In genomic region chr1:171294298-171295062, GRCm38 (mm10) we compare ENCODE assay signal across 8 mouse cellular contexts. TPM values are rescaled to one million over a fixed set of nuclear protein-coding genes. Genes with fewer than 3 reads are reported as not detected.
DNase-seq lines count a peak whose midpoint lies in the region; ATAC-seq and TF ChIP-seq lines count a peak whose summit lies in the region.

TSS of gene Ufc1 (minus strand) at chr1:171295024.

- TF ChIP-seq EP300 in heart, adult 2 months (IDR thresholded peaks at IDR 0.05; ENCODE audit: insufficient read depth, low read depth, low read length): peak; percentile 76

- H3K9me3 ChIP-seq in embryonic facial prominence, embryonic 13.5 days: no peaks in the 10 kb centered on the region
- no peaks in the 10 kb centered on the region for H3K9me3 ChIP-seq in limb, embryonic 11.5 days (ENCODE audit: control insufficient read depth, low read length)
- H3K9me3 ChIP-seq in midbrain, embryonic 13.5 days: no peaks in the 10 kb centered on the region

- H3K4me2 ChIP-seq in embryonic facial prominence, embryonic 13.5 days: peak within 1 kb of the TSS; percentile 83
- peak within 1 kb of the TSS; percentile 64 for H3K4me2 ChIP-seq in limb, embryonic 11.5 days (ENCODE audit: low read depth, severe bottlenecking)
- H3K4me2 ChIP-seq in midbrain, embryonic 13.5 days (replicated peaks): peak within 1 kb of the TSS; percentile 82

- peak within 1 kb of the TSS; percentile 95 for H3K27ac ChIP-seq in embryonic facial prominence, embryonic 13.5 days
- H3K27ac ChIP-seq in heart, adult 2 months: peak within 1 kb of the TSS; percentile 97
- H3K27ac ChIP-seq in kidney, adult 2 months (ENCODE audit: insufficient read depth, low read depth, low read length): peak within 1 kb of the TSS; percentile 97
- peak within 1 kb of the TSS; percentile 86 for H3K27ac ChIP-seq in limb, embryonic 11.5 days (replicated peaks; ENCODE audit: low read depth, low read length)
- H3K27ac ChIP-seq in midbrain, embryonic 13.5 days: peak within 1 kb of the TSS; percentile 89
- H3K27ac ChIP-seq in small intestine, adult 2 months (ENCODE audit: insufficient read depth, low read depth, low read length): peak within 1 kb of the TSS; percentile 94

- H3K4me1 ChIP-seq in embryonic facial prominence, embryonic 13.5 days: peaks cover 7% of the 10 kb centered on the region
- peaks cover 2% of the 10 kb centered on the region for H3K4me1 ChIP-seq in heart, adult 2 months (ENCODE audit: control insufficient read depth, insufficient read depth, low read length)
- no peaks in the 10 kb centered on the region; the same call in 1 of the 2 replicates for H3K4me1 ChIP-seq in kidney, adult 2 months (ENCODE audit: control insufficient read depth, insufficient read depth, low read length)
- H3K4me1 ChIP-seq in limb, embryonic 11.5 days (ENCODE audit: control insufficient read depth, insufficient read depth, low read length): peaks cover 4% of the 10 kb centered on the region; the same call in 1 of the 2 replicates
- H3K4me1 ChIP-seq in midbrain, embryonic 13.5 days (replicated peaks): peaks cover 10% of the 10 kb centered on the region
- H3K4me1 ChIP-seq in small intestine, adult 2 months (ENCODE audit: control insufficient read depth, insufficient read depth, insufficient read length, low read length): peaks cover 8% of the 10 kb centered on the region; the same call in 1 of the 2 replicates

- TF ChIP-seq CTCF in heart, adult 2 months (IDR thresholded peaks at IDR 0.05): peak; percentile 64
- no peak; the same call in 1 of the 2 replicates for TF ChIP-seq CTCF in kidney, adult 2 months (conservative IDR thresholded peaks at IDR 0.05; ENCODE audit: insufficient read depth, insufficient read length, low read depth, low read length)
- no peak for TF ChIP-seq CTCF in small intestine, adult 2 months (IDR thresholded peaks at IDR 0.05; ENCODE audit: extremely low read depth, insufficient read length, insufficient replicate concordance, low read depth, low read length)

- WGBS in embryonic facial prominence, embryonic 13.5 days: under 1% methylated on average over 42 of the region's 42 CpGs
- WGBS in heart, adult 2 months: under 1% methylated on average over 42 of the region's 42 CpGs
- under 1% methylated on average over 42 of the region's 42 CpGs for WGBS in kidney, adult 2 months
- WGBS in limb, embryonic 11.5 days: under 1% methylated on average over 42 of the region's 42 CpGs
- under 1% methylated on average over 42 of the region's 42 CpGs for WGBS in midbrain, embryonic 13.5 days
- under 1% methylated on average over 42 of the region's 42 CpGs for WGBS in small intestine, adult 2 months

- peak; percentile 96 for DNase-seq in 3T3-L1 (ENCODE audit: low read depth, low spot score)
- peak; percentile 74 for DNase-seq in adrenal gland, postnatal 25 days
- peak; percentile 89 to 90 for DNase-seq in heart, adult 2 months
- peak; percentile 93 for DNase-seq in kidney, adult 2 months
- DNase-seq in limb, embryonic 11.5 days (ENCODE audit: low spot score): peak; percentile 86

- 0 out of 2 replicates have a peak, but pooled peaks cover 3% of the 10 kb centered on the region for H3K79me2 ChIP-seq in heart, adult 2 months (replicated peaks; ENCODE audit: control insufficient read depth, insufficient read depth, low read length)

- intact Hi-C loops in heart, adult 2 months (cut with DNase I): loop anchor here (2.0 kb wide), 1 partner anchor 34 kb away; the partner anchor contains the start of gene Dedd

- H3K36me3 ChIP-seq in embryonic facial prominence, embryonic 13.5 days: peaks cover 6% of the 10 kb centered on the region
- H3K36me3 ChIP-seq in heart, adult 2 months (ENCODE audit: control insufficient read depth, insufficient read depth, low read length): peaks cover 6% of the 10 kb centered on the region; the same call in 1 of the 2 replicates
- H3K36me3 ChIP-seq in kidney, adult 2 months (ENCODE audit: control insufficient read depth, insufficient read depth, low read length): no peaks in the 10 kb centered on the region
- H3K36me3 ChIP-seq in limb, embryonic 11.5 days (ENCODE audit: control insufficient read depth, insufficient read depth, low read length): peaks cover 6% of the 10 kb centered on the region; the same call in 1 of the 2 replicates
- H3K36me3 ChIP-seq in midbrain, embryonic 13.5 days: peaks cover 6% of the 10 kb centered on the region
- peaks cover 5% of the 10 kb centered on the region for H3K36me3 ChIP-seq in small intestine, adult 2 months (ENCODE audit: control insufficient read depth, insufficient read depth, low read length)

- H3K27me3 ChIP-seq in embryonic facial prominence, embryonic 13.5 days: peaks cover 28% of the 10 kb centered on the region
- H3K27me3 ChIP-seq in heart, adult 2 months (ENCODE audit: control insufficient read depth, insufficient read depth, low read length): no peaks in the 10 kb centered on the region
- H3K27me3 ChIP-seq in kidney, adult 2 months (replicated peaks; ENCODE audit: control insufficient read depth, insufficient read depth, low read length): no peaks in the 10 kb centered on the region
- H3K27me3 ChIP-seq in limb, embryonic 11.5 days (ENCODE audit: control insufficient read depth, insufficient read depth, low read length): no peaks in the 10 kb centered on the region
- peaks cover 25% of the 10 kb centered on the region for H3K27me3 ChIP-seq in midbrain, embryonic 13.5 days
- H3K27me3 ChIP-seq in small intestine, adult 2 months (ENCODE audit: control insufficient read depth, insufficient read depth, low read length): no peaks in the 10 kb centered on the region

- ATAC-seq in embryonic facial prominence, embryonic 13.5 days (ENCODE audit: insufficient number of reproducible peaks, insufficient read depth, low FRiP score, low TSS enrichment, low read depth): peak; percentile 61; the same call in 1 of the 2 replicates
- ATAC-seq in limb, embryonic 11.5 days (ENCODE audit: insufficient number of reproducible peaks, low FRiP score, low TSS enrichment, low read depth): peak; percentile 78
- ATAC-seq in midbrain, embryonic 13.5 days: peak; percentile 86

- H3K4me3 ChIP-seq in embryonic facial prominence, embryonic 13.5 days: peak within 1 kb of the TSS; percentile 74
- H3K4me3 ChIP-seq in heart, adult 2 months: peak within 1 kb of the TSS; percentile 81
- H3K4me3 ChIP-seq in kidney, adult 2 months (ENCODE audit: insufficient read depth, low read depth, low read length): peak within 1 kb of the TSS; percentile 89
- H3K4me3 ChIP-seq in limb, embryonic 11.5 days (ENCODE audit: low read depth, low read length): peak within 1 kb of the TSS; percentile 59
- H3K4me3 ChIP-seq in midbrain, embryonic 13.5 days (replicated peaks): peak within 1 kb of the TSS; percentile 71
- H3K4me3 ChIP-seq in small intestine, adult 2 months (ENCODE audit: low read depth, low read length): peak within 1 kb of the TSS; percentile 76

- H3K9ac ChIP-seq in embryonic facial prominence, embryonic 13.5 days: peak within 1 kb of the TSS; percentile 83
- peak within 1 kb of the TSS; percentile 79 for H3K9ac ChIP-seq in heart, adult 2 months (ENCODE audit: low read depth, low read length)
- peak within 1 kb of the TSS; percentile 84 for H3K9ac ChIP-seq in limb, embryonic 11.5 days (ENCODE audit: low read length)
- peak within 1 kb of the TSS; percentile 77 for H3K9ac ChIP-seq in midbrain, embryonic 13.5 days (replicated peaks)

- TF ChIP-seq POLR2A in heart, adult 2 months (IDR thresholded peaks at IDR 0.05; ENCODE audit: insufficient read depth, low read depth, low read length): peak; percentile 60
- no peak for TF ChIP-seq POLR2A in kidney, adult 2 months (IDR thresholded peaks at IDR 0.05; ENCODE audit: low read depth, low read length)
- peak; percentile 57 for TF ChIP-seq POLR2A in small intestine, adult 2 months (IDR thresholded peaks at IDR 0.05; ENCODE audit: low read depth, low read length)

RNA-seq across cellular contexts. Expression of gene Ufc1, which starts in this region (rescaled TPM):
- total RNA-seq in adrenal gland, postnatal 25 days (2021): 132 and 151 TPM in 2 replicates
- 109 and 118 TPM in 2 replicates for polyA plus RNA-seq in embryonic facial prominence, embryonic 13.5 days (2015; fragmentation: Nextera tagmentation; extraction: Ambion mirVana)
- 10 to 100 TPM; 80.5 to 93.5 TPM for total RNA-seq in heart, adult 2 months (2021)
- 29.7 and 37.7 TPM in 2 replicates for polyA plus RNA-seq in heart, adult 2 months (2012; rRNA removed)
- 43.1 and 59.5 TPM in 2 replicates for polyA plus RNA-seq in kidney, adult 2 months (2012; rRNA removed)
- polyA plus RNA-seq in limb, embryonic 11.5 days (2014; fragmentation: Nextera tagmentation; extraction: Ambion mirVana): 111 and 115 TPM in 2 replicates
- polyA plus RNA-seq in midbrain, embryonic 13.5 days (2015; fragmentation: Nextera tagmentation; extraction: Ambion mirVana): 112 and 126 TPM in 2 replicates
- 6.3 and 10.8 TPM in 2 replicates for polyA plus RNA-seq in small intestine, adult 2 months (2012; rRNA removed)

Comparison
In these comparisons a context has a peak if more than half of its experiments do, and no peak if none do; other contexts are left out.
1. Peak in every context shown above with its lines: DNase-seq, ATAC-seq, H3K4me3 ChIP-seq and H3K27ac ChIP-seq.